Mouse (Mus musculus) liver, embryonic 14 days (tissue): ENCODE measurements around the gene Six2. TPM values are rescaled to one million over a fixed set of nuclear protein-coding genes. Genes with fewer than 3 reads are reported as not detected.

Experiments
- polyA plus RNA-seq: library from polyadenylated mRNA; depleted of rRNA; stranded (reverse); fragments of >200 nt; gene quantifications from 2 replicates; pipeline ENCODE4 v1.2.3, GENCODE M21; 2012; rRNA removed

Gene Six2
- 0.05 TPM in 1 of 2 replicates, not detected in the other for polyA plus RNA-seq

GRCm38 (mm10) chr17:85688236-85688910 is at the start of gene Six2:
Gene Six2 (minus strand): TSS chr17:85688274.

Other genes starting within 250 kb of the Six2 start
- gene Six3, start 74.7 kb downstream of the Six2 start, polyA plus RNA-seq, result not detected in 2 replicates